ENCODE assay signal across 9 mouse cellular contexts in the genomic region with DNA sequence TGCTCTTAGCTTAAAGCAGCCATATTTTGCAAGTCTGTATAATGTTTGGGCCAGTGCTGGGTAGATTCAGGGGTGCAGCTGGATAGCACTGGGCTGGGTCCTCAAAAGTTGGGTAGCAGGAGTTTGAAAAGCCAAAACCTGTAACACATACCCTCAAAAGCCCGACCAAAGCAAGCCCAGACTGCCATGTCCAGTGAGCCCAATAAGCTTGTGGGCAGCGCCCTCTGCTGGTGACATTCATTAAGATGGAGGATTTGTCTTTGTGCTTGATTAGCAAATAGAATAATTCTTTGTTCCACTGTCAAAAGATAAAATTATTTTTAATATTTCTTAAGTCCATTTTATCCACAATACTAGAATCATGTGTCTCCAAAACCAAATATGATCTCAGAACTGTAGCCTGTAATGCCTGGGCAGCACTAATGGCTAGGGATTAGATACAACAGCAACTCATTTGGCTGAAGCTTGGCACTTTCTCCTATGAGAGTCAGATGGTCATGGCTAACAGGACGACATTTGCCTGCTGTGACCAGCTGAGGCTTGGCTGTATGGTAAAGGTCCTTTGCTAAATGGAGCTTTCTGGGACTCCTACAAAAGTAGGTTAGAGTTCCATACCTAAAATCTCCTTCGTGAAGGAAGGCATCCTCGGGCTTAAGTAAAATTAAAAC. TPM values are rescaled to one million over a fixed set of nuclear protein-coding genes. Genes with fewer than 3 reads are reported as not detected.
DNase-seq lines count a peak whose midpoint lies in the region; ATAC-seq and TF ChIP-seq lines count a peak whose summit lies in the region.
"Had no signal": no experiment of that assay in that cellular context is flagged by ENCODE, and none has a peak within 500 bp of the region (broad histone marks: within the 10 kb centered on the region; RNA-seq: fewer than 3 reads in every experiment).

No protein-coding gene starts in this region.

- intact Hi-C loops in heart, postnatal 25 days (cut with DNase I), result loop anchor here (1.0 kb wide), 2 partner anchors 466 to 513 kb away; no protein-coding TSS in a partner anchor

- no peak overlapping the region for H3K9ac ChIP-seq in midbrain, embryonic 11.5 days (ENCODE audit: low read length)
- H3K9ac ChIP-seq: lung, embryonic 15.5 days had no signal

- ATAC-seq in midbrain, embryonic 11.5 days (ENCODE audit: low FRiP score), result 0 out of 2 replicates have a peak, but pooled peaks have one; percentile 65

- 44% methylated on average over 5 of the region's 5 CpGs for WGBS in midbrain, embryonic 11.5 days

- no peak overlapping the region for H3K27ac ChIP-seq in bone marrow macrophage, adult 2 months (ENCODE audit: insufficient read depth, low read depth, low read length)
- H3K27ac ChIP-seq in embryonic fibroblast, embryonic 13.5 days (ENCODE audit: insufficient read depth, low read length), result no peak overlapping the region
- no peak overlapping the region for H3K27ac ChIP-seq in midbrain, embryonic 11.5 days (ENCODE audit: low read depth, low read length)
- H3K27ac ChIP-seq: lung, embryonic 15.5 days had no signal

- no peaks in the 10 kb centered on the region for H3K36me3 ChIP-seq in midbrain, embryonic 11.5 days (ENCODE audit: control insufficient read depth, insufficient read depth, low read length)
- H3K36me3 ChIP-seq: lung, embryonic 15.5 days had no signal

- DNase-seq in MEL-GATA-1-ER (ENCODE audit: extremely low read depth, low read depth), result peak; percentile 44
- DNase-seq in heart, postnatal 25 days (ENCODE audit: low spot score), result peak; percentile 34
- DNase-seq in left cerebral cortex, adult 11 months (ENCODE audit: low spot score), result peak; percentile 53
- peak; percentile 98 for DNase-seq in midbrain, embryonic 11.5 days (ENCODE audit: low spot score, missing footprints)
- peak; percentile 71 for DNase-seq in skeletal muscle tissue, adult 2 months (ENCODE audit: low read depth, low spot score)
- peak; percentile 57 to 85 for DNase-seq in urinary bladder, postnatal 4 days (ENCODE audit: low spot score in 2 of 2)

- TF ChIP-seq POLR2A in bone marrow macrophage, adult 2 months (IDR thresholded peaks at IDR 0.05; ENCODE audit: borderline replicate concordance, low read depth, low read length), result no peak
- TF ChIP-seq POLR2A in embryonic fibroblast, embryonic 13.5 days (IDR thresholded peaks at IDR 0.05; ENCODE audit: low read depth, low read length), result no peak

- H3K9me3 ChIP-seq in midbrain, embryonic 11.5 days (ENCODE audit: control insufficient read depth, low read length), result no peaks in the 10 kb centered on the region
- H3K9me3 ChIP-seq: lung, embryonic 15.5 days had no signal

- peaks cover 4% of the 10 kb centered on the region for H3K4me1 ChIP-seq in bone marrow macrophage, adult 2 months (ENCODE audit: control insufficient read depth, insufficient read depth, low read length)
- H3K4me1 ChIP-seq in embryonic fibroblast, embryonic 13.5 days (ENCODE audit: control insufficient read depth, insufficient read depth, low read length), result no peaks in the 10 kb centered on the region
- H3K4me1 ChIP-seq in midbrain, embryonic 11.5 days (ENCODE audit: control insufficient read depth, insufficient read depth, low read length), result no peaks in the 10 kb centered on the region
- H3K4me1 ChIP-seq: lung, embryonic 15.5 days had no signal

- TF ChIP-seq CTCF in bone marrow macrophage, adult 2 months (IDR thresholded peaks at IDR 0.05; ENCODE audit: low read depth, low read length), result peak; percentile 80
- peak; percentile 80 for TF ChIP-seq CTCF in embryonic fibroblast, embryonic 13.5 days (IDR thresholded peaks at IDR 0.05; ENCODE audit: borderline replicate concordance, insufficient read depth, low read length)

- H3K4me3 ChIP-seq in bone marrow macrophage, adult 2 months (ENCODE audit: insufficient read depth, low read length), result no peak overlapping the region
- H3K4me3 ChIP-seq in embryonic fibroblast, embryonic 13.5 days (ENCODE audit: insufficient read depth, low read length), result no peak overlapping the region
- H3K4me3 ChIP-seq in midbrain, embryonic 11.5 days (ENCODE audit: low read depth, low read length), result no peak overlapping the region
- H3K4me3 ChIP-seq: lung, embryonic 15.5 days had no signal

- no peaks in the 10 kb centered on the region for H3K27me3 ChIP-seq in midbrain, embryonic 11.5 days (ENCODE audit: control insufficient read depth, insufficient read depth, low read length)
- H3K27me3 ChIP-seq: lung, embryonic 15.5 days had no signal

- no peak overlapping the region for H3K4me2 ChIP-seq in midbrain, embryonic 11.5 days
- H3K4me2 ChIP-seq: lung, embryonic 15.5 days had no signal

RNA-seq across cellular contexts. Expression of a gene that starts 36.5 kb away (rescaled TPM):
- not detected in 2 replicates for polyA plus RNA-seq in bone marrow macrophage, adult 2 months (2012; ENCODE audit: insufficient read depth, insufficient read length, missing spikeins)
- polyA plus RNA-seq in embryonic fibroblast, embryonic 13.5 days (2011; ENCODE audit: insufficient read length, low read depth, missing spikeins), result 0.14 TPM in 1 of 2 replicates, not detected in the other
- total RNA-seq in heart, postnatal 25 days (2021), result under 1 TPM; 0.73 TPM
- not detected in 2 replicates for polyA plus RNA-seq in midbrain, embryonic 11.5 days (2014; fragmentation: Nextera tagmentation; extraction: Ambion mirVana)
- polyA plus RNA-seq: lung, embryonic 15.5 days had no signal

RNA-seq across cellular contexts. Expression of a gene that starts 48.9 kb away (rescaled TPM):
- polyA plus RNA-seq in bone marrow macrophage, adult 2 months (2012; ENCODE audit: insufficient read depth, insufficient read length, missing spikeins), result 40.1 and 40.7 TPM in 2 replicates
- 11.0 and 11.4 TPM in 2 replicates for polyA plus RNA-seq in embryonic fibroblast, embryonic 13.5 days (2011; ENCODE audit: insufficient read length, low read depth, missing spikeins)
- total RNA-seq in heart, postnatal 25 days (2021), result 10 to 100 TPM; 17.6 to 17.8 TPM
- polyA plus RNA-seq in midbrain, embryonic 11.5 days (2014; fragmentation: Nextera tagmentation; extraction: Ambion mirVana), result 19.5 and 20.7 TPM in 2 replicates

Comparison
In these comparisons a context has a peak if more than half of its experiments do, and no peak if none do; other contexts are left out.
1. DNase-seq: peak in every context shown above with its lines; median percentile 98 in midbrain, embryonic 11.5 days; 71 in skeletal muscle tissue, adult 2 months; 71 in urinary bladder, postnatal 4 days; 53 in left cerebral cortex, adult 11 months; 44 in MEL-GATA-1-ER; 34 in heart, postnatal 25 days.